Mouse (Mus musculus) adrenal gland, adult (tissue): ENCODE data around the gene Urb2.

Source experiments
- DNase-seq, 2 experiments: peaks; one replicate each; pipeline ENCODE4 v3.0.0; 2022 to 2023; ENCODE audit warnings: low spot score in 1 of 2; ENCODE audit not compliant: inconsistent age in 2 of 2

The Urb2 gene

GRCm38 (mm10) chr8:124021237-124022227 is at the start of gene Urb2, which contains the start of gene Taf5l:
TSS of gene Urb2 (plus strand) at chr8:124021508.
TSS of gene Taf5l (minus strand) at chr8:124021397.
- DNase-seq: peak; percentile 95 to 98

DNA sequence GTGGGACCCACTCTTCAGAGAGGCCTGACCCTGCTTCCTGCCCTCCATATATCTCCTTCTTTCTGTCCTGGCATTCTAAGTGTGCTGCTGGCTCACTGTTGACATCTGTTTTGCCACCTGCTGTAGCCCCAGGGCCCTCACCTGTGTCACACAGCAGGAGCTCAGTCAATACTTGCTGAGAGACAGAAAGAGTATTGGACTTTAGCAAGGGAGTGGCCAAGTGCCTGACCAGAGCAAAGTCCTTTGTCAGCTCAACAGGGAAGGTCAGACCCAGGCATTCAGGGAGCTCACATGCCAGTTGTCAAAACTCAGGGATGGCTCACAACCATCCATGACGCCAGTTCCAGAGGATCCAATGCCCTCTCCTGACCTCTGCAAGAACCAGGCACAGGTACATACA is 47.8 kb upstream of the Urb2 start:
- DNase-seq: no peak

DNA sequence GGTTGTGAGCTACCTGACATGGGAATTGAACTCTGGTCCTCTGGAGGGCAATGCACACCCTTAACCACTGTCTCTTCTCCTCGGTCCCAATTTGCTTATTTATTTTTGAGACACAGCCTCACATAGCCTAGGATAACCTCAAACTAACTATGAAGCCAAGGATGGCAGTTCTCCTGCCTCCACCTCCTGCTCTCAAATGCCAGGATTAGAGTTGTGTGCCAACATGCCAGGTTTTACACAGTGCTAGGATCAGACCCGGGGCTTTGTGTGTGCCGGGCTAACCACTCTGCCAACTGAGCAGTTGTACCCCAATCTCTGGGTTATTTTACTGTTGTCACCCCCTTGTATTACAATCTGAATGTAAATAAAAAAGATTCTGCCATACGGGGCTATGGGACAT is 43.8 kb upstream of the Urb2 start:
- no peak for DNase-seq

DNA sequence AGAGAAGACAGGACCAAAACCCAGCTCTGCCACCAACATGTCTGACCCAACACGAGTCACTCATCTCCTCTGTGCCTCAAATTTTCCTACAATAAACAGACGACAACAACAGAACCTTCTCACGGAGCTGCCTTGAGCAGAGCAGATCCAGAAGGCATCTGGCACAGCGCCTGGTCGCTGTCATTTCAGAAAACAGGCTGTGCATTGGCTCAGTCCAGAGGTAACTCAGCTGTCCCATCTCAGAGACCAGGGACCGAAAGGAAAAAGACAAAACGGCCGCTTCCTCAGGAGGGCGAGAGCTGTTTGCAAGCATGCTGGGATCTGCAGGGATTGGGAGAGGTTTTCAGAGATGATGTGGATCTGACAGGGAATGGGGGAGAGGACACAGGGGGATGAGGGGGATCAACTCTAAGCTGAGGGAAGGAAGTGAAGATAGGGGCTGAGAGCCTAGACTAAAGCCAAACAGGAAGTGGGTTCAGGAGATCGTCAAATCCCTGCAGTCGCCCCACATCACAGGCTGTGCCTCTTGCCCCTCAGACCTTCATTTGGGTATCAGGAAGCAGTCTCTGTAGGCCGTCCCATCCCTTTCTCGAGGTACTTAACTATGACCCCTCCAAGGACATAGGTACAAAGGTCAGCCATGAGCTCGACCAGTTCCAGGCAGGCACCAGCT is 43.0 kb upstream of the Urb2 start:
- DNase-seq: peak; percentile 45 to 60

GRCm38 (mm10) chr8:123978926-123979325 is 42.4 kb upstream of the Urb2 start:
- no peak for DNase-seq

DNA sequence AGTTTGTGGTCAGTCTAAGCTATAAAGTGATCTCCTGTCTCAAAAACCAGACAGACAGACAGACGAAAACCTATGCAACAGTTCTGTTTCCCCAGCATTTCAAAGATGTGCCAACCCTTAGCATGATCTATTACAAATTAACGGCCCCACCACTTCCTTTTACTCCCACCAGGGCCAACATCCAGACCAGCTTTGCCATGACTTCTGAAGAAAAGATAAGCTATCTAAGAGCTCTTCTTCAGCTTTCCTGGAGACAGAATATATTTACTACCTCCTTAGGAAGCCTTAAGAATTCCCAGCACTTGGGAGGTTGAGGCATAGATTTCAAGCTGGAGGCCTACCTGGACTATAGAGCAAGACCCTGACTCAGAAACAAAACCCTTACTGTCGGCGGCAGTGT is 41.1 kb upstream of the Urb2 start:
- no peak for DNase-seq

- peak in 1 of 2 experiments; percentile 45 for DNase-seq
These were observed 39.6 kb upstream of the Urb2 start for GRCm38 (mm10) chr8:123981674-123982073.

- no peak for DNase-seq
These were observed 39.0 kb upstream of the Urb2 start for GRCm38 (mm10) chr8:123982291-123982793.

GRCm38 (mm10) chr8:123982826-123983400 is 38.4 kb upstream of the Urb2 start, which contains the start of gene Abcb10:
TSS of gene Abcb10 (minus strand) at chr8:123983122.
- DNase-seq: peak; percentile 97 to 98

- DNase-seq: no peak
These were observed 32.7 kb upstream of the Urb2 start for GRCm38 (mm10) chr8:123988605-123989038.

GRCm38 (mm10) chr8:123989128-123989527 is 32.2 kb upstream of the Urb2 start:
- no peak for DNase-seq

DNA sequence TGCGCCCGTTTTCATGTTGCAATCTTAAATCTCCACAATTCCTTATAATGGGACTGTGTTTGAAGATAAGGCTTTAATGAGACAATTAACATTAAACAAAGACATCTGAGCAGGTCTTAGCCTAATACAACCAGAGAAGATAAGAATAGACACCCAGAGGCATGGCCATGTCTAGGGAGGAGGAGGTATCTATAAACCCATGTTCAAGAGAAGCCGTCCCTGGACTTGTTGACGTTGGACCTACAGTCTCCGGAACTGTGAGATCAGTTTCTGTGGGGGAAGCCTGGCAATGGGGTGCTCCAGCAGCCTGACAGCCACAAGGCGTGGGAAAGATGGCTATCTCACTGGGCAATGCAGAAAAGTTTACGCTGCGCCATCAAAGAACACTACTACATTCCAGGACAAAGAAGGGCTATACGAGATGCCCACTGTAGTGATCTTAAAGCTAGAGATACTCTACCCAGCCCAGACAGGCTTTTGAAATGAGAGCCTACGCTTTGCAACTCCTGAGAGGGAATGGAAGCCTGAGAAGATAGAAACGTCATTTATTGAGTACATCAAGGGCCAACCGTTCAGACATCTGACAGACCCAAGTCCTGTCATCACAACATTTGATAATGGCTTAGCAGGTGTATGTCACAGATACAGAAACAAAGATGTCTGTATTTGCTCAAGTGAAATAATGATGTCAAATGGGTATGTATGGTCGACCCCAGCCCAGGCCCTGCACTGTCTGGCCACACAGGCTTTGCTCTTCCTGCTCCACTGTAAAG is 30.8 kb upstream of the Urb2 start:
- DNase-seq: no peak

GRCm38 (mm10) chr8:123992587-123992986 is 28.7 kb upstream of the Urb2 start:
- no peak for DNase-seq

DNA sequence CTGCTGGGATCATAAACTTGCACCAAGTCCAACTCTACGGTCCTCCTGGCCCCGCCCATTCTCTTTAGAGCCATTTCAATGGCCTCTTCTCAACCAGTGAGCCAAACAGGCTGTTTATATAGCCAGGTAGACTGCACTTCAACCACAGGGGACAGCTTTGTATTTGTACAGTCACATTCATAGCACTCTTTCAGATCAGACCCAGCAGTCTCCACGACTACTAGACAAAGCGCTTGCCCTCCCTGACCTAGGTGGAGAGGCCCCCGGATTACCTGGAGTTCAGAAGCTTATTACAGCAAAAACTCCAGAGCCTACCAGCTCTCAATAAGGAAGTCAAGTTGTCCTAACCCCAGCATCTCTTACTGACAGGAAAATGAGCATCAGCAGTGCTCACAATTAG is 27.7 kb upstream of the Urb2 start:
- DNase-seq: no peak

GRCm38 (mm10) chr8:123993997-123994396 is 27.3 kb upstream of the Urb2 start:
- no peak for DNase-seq

DNA sequence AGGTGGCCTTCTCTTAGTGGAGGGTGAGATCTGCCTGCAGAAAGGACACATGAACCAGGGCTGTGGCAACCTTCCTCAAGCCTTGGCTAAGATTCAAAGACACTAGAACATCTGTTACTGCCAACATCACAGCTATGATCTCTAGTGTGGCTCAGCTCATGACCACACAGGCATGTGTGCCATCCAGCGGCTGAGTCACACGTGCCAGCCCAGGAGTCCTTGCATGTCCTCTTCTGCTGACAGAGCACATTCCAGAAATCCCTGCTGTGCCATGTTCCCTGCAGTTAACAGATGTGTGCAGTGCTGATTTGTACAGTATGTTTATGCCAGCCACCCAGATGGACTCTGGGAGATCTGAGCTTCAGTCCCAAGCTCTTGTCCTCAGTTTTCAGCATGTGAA is 21.7 kb upstream of the Urb2 start:
- DNase-seq: peak; percentile 49 to 78

DNA sequence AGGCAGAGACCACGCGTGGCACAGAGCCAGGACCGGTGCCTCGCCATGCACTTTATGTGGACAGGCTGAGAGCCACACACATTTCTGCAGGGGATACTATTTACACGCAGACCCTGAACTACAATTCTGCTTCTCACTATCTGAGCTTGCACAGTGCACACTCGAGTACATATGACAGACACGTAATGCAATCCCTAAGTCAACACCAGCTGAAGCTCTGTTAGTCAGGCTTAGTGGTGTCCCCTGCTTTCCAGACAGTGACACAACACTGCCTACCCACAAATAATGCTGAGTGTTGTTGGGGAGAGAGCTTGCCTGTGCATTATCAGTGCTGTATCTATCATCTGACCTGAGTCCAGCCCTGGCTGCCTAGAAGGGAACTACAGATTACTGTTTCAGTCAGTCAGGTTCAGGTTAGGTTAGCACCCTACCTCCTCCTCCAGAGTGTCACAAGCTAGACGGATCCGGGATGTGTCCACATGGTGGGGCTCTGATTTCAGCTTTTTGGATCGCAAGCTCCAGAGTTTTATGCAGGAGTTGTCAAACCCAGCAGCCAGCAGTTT is 18.7 kb upstream of the Urb2 start:
- no peak for DNase-seq

GRCm38 (mm10) chr8:124007829-124008228 is 13.5 kb upstream of the Urb2 start:
- DNase-seq: no peak

GRCm38 (mm10) chr8:124011580-124011979 is 9.7 kb upstream of the Urb2 start:
- no peak for DNase-seq

DNA sequence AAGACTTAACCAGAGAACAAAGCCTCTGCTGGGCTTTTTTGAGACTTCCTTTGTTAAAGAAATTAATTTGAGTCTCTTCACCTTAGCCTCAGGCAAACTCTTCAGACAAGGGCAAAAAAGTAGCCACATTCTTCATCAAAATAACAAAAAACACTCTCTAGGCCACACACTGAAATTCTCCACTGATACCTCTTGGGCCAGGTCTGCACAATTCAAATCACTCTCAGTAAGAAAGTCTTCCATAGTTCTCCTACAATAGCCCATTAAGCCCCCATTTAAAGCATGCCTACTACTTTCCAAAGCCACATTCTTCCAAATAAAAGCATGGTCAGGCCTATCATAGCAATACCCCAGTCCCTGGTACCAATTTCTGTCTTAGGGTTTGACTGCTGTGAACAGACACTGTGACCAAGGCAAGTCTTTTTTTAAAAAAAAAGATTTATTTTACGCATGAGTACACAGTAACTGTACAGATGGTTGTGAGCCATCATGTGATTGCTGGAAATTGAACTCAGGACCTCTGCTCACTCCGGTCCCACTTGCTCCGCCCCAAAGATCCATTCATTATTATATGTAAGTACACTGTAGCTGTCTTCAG is 9.2 kb upstream of the Urb2 start:
- DNase-seq: no peak
